Mouse (Mus musculus): ENCODE measurements at regions not wholly inside any gene's neighbourhood (a gene's known extent, or its start where the extent isn't known, plus 50 kb on each side); places are given as distances from the start of the nearest gene placed in this dataset.
A peak's percentile ranks its signal among the peaks of the same experiment; 100 is the strongest.

GRCm38 (mm10) chr4:92574586-92574985 is 383.0 kb upstream of the Gm12666 start:
- DNase-seq (ENCODE audit: extremely low spot score, low spot score): no peak

- DNase-seq (ENCODE audit: extremely low spot score, low spot score): peak; percentile 12
These were observed 373.8 kb upstream of the Gm12666 start for GRCm38 (mm10) chr4:92565357-92565756.

GRCm38 (mm10) chr4:92555186-92555585 is 363.6 kb upstream of the Gm12666 start:
- DNase-seq (ENCODE audit: extremely low spot score, low spot score): no peak

GRCm38 (mm10) chr4:92542089-92542488 is 350.5 kb upstream of the Gm12666 start:
- DNase-seq (ENCODE audit: extremely low spot score, low spot score): no peak

- DNase-seq (ENCODE audit: extremely low spot score, low spot score): no peak
These were observed 346.7 kb upstream of the Gm12666 start for GRCm38 (mm10) chr4:92538296-92538695.

- no peak for DNase-seq (ENCODE audit: extremely low spot score, low spot score)
These were observed 310.5 kb upstream of the Gm12666 start for GRCm38 (mm10) chr4:92502010-92502409.

- no peak for DNase-seq (ENCODE audit: extremely low spot score, low spot score)
These were observed 308.6 kb upstream of the Gm12666 start for GRCm38 (mm10) chr4:92500168-92500567.

- DNase-seq (ENCODE audit: extremely low spot score, low spot score): no peak
These were observed 295.1 kb upstream of the Gm12666 start for GRCm38 (mm10) chr4:92486603-92487002.

- DNase-seq (ENCODE audit: extremely low spot score, low spot score): no peak
These were observed 266.6 kb upstream of the Gm12666 start for GRCm38 (mm10) chr4:92458186-92458585.

Data from neural tube, embryonic 10.5 days (tissue).